Mouse (Mus musculus) limb, embryonic 10.5 days (tissue): ENCODE measurements around the gene Hepacam2. TPM values are rescaled to one million over a fixed set of nuclear protein-coding genes. Genes with fewer than 3 reads are reported as not detected.
"Not testable (repeated sequence)": the region's sequence is repeated elsewhere in the genome, so short reads cannot be mapped to it uniquely, and the experiment has no call there.

Experiments
- DNase-seq: peaks from one replicate; pipeline ENCODE4 v3.0.0-alpha.2; 2017; ENCODE audit warnings: low spot score
- H3K27ac ChIP-seq: fragments of 300-500 bp; sonication (generic); 2 replicates; pipeline ENCODE4 v1.5.1; 2016; ENCODE audit warnings: mild to moderate bottlenecking
- H3K27me3 ChIP-seq: fragments of 300-500 bp; sonication (generic); 2 replicates; pipeline ENCODE4 v1.6.1; 2016; ENCODE audit warnings: low read depth, mild to moderate bottlenecking; ENCODE audit not compliant: poor library complexity, severe bottlenecking
- H3K36me3 ChIP-seq: fragments of 300-500 bp; sonication (generic); 2 replicates; pipeline ENCODE4 v1.6.1; 2016; ENCODE audit warnings: mild to moderate bottlenecking, moderate library complexity
- H3K4me1 ChIP-seq: fragments of 300-500 bp; sonication (generic); 2 replicates; pipeline ENCODE4 v1.6.1; 2016
- H3K4me3 ChIP-seq: fragments of 300-500 bp; sonication (generic); 2 replicates; pipeline ENCODE4 v1.5.1; 2016; ENCODE audit warnings: mild to moderate bottlenecking, moderate library complexity
- H3K9me3 ChIP-seq: fragments of 300-500 bp; sonication (generic); replicated peaks from 2 replicates; pipeline ENCODE4 v1.6.1; 2016; ENCODE audit warnings: mild to moderate bottlenecking
- WGBS: fragments of 180-500 bp; shearing (Covaris S2); methylation state at CpG from one replicate; pipeline ENCODE4 v1.1.7; 2016; 5-methylcytosine and 5-hydroxymethylcytosine counted together
- polyA plus RNA-seq: library from polyadenylated mRNA; unstranded; fragments of >200 nt; fragmentation: Nextera tagmentation; extraction: Ambion mirVana; gene quantifications from 2 replicates; pipeline ENCODE4 v1.2.1, GENCODE M21; 2016

Hepacam2 gene
- polyA plus RNA-seq, 1 experiment from 2014 or later, result 0.19 TPM

DNA sequence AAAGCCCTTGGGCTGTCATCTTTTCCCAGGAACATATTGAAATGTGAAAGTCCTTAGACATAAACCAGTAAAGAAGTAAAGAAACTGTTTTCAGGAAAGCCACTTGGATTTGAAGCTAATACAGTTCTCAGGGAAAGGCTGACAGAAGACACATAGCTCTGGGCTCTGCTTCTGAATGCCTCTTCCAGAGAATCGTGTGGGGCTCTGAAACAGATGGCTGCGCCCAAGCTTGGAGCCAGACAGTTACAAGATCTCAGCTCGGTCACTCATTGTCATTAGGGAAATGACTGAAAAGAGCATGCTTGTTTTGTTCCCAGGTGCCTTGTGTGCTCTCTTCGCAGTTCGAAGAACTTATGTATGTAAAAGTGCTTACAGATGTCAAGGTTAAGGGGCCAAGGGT is 43.7 kb downstream of the Hepacam2 start:
- H3K9me3 ChIP-seq, result no peaks in the 10 kb centered on the region
- no peak for DNase-seq
- H3K36me3 ChIP-seq, result no peaks in the 10 kb centered on the region
- H3K27ac ChIP-seq, result no peak overlapping the region
- WGBS, result 50% methylated on average over 5 of the region's 5 CpGs
- H3K4me1 ChIP-seq, result peaks cover 2% of the 10 kb centered on the region; the same call in 1 of the 2 replicates
- no peaks in the 10 kb centered on the region for H3K27me3 ChIP-seq
- no peak overlapping the region for H3K4me3 ChIP-seq

- peak; percentile 66 for DNase-seq
- Histone ChIP-seq H3K9me3 (no peaks in the 10 kb centered on the region), H3K4me1 (no peaks in the 10 kb centered on the region), H3K4me3 (no peak overlapping the region), H3K36me3 (no peaks in the 10 kb centered on the region), H3K27ac (no peak overlapping the region), H3K27me3 (no peaks in the 10 kb centered on the region)
- WGBS, result 10% methylated on average over 5 of the region's 5 CpGs
These were observed 50.7 kb downstream of the Hepacam2 start for GRCm38 (mm10) chr6:3447404-3447803.

DNA sequence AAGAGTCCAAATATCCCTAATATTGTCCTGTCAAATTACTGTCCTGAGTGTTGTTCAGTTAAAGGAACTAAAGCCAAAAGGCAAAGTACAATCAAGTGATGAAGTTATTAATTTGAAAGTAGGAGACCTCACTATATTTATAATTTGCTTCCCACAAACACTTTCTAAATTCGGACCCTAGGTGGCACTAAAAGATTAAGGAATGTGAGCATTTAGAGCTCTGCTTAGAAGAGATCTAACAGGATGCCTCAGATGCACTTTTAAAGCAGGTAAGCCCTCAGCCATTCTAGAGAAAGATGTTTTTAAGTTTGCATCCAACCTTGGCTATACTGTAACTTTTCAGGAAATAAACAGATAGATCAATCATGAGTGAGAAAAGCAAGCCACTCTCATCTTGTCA is 54.2 kb downstream of the Hepacam2 start:
- DNase-seq, result no peak
- Histone ChIP-seq H3K27ac (no peak overlapping the region), H3K36me3 (no peaks in the 10 kb centered on the region), H3K27me3 (no peaks in the 10 kb centered on the region), H3K9me3 (no peaks in the 10 kb centered on the region), H3K4me1 (no peaks in the 10 kb centered on the region), H3K4me3 (no peak overlapping the region)
- WGBS, result 26% methylated on average over 1 of the region's 1 CpGs

- no peak overlapping the region for H3K27ac ChIP-seq
- H3K9me3 ChIP-seq, result 0 out of 2 replicates have a peak, but pooled peaks cover 2% of the 10 kb centered on the region
- no peaks in the 10 kb centered on the region for H3K27me3 ChIP-seq
- H3K4me3 ChIP-seq, result no peak overlapping the region
- no peaks in the 10 kb centered on the region for H3K4me1 ChIP-seq
- no peak for DNase-seq
- no peaks in the 10 kb centered on the region for H3K36me3 ChIP-seq
These were observed 62.0 kb downstream of the Hepacam2 start for GRCm38 (mm10) chr6:3436087-3436486.

DNA sequence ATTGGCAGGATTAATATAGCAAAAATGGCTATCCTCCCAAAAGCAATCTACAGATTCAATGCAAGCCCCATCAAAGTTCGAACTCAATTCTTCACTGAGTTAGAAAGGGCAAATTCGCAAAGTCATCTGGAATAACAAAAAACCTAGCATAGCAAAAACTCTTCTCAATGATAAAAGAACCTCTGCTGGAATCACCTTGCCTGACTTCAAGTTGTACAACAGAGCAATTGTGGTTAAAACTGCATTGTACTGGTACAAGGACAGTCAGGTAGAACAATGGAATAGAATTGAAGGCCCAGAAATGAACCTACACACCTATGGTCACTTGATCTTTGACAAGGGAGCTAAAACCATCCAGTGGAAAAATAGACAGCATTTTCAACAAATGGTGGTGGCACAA is 67.1 kb downstream of the Hepacam2 start:
- not testable (repeated sequence) for H3K9me3 ChIP-seq
- 85% methylated on average over 2 of the region's 2 CpGs for WGBS

DNA sequence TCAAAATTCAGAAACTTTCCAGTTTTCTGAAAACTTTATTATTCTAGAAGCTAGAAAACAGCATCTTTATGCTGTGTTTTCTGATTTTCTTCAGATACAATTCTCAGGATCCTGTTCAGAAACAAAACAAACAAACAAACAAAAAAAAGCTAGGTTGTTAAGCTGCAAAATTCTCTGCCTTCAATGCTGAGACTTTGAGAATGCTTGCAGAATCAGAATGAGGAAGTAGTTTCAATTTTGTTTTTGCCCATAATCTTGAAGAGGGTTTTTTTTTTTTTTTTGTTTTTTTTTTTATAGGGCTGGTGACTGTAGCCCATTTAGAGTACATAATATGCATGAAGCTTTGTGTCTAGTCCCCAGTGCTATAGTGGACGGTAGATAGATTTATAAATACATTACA is 71.1 kb downstream of the Hepacam2 start:
- DNase-seq, result no peak
- H3K27ac ChIP-seq, result no peak overlapping the region
- H3K36me3 ChIP-seq, result no peaks in the 10 kb centered on the region
- no peaks in the 10 kb centered on the region for H3K9me3 ChIP-seq
- WGBS, result 94% methylated on average over 1 of the region's 1 CpGs
- H3K4me3 ChIP-seq, result no peak overlapping the region
- no peaks in the 10 kb centered on the region for H3K4me1 ChIP-seq
- H3K27me3 ChIP-seq, result no peaks in the 10 kb centered on the region

More for the DNA sequence above, 67.1 kb downstream of the Hepacam2 start:
- not testable (repeated sequence) for H3K27me3 ChIP-seq, H3K27ac ChIP-seq, H3K4me3 ChIP-seq, H3K36me3 ChIP-seq, DNase-seq, H3K4me1 ChIP-seq

- H3K36me3 ChIP-seq, H3K27ac ChIP-seq, H3K9me3 ChIP-seq, H3K4me1 ChIP-seq, DNase-seq, H3K4me3 ChIP-seq, H3K27me3 ChIP-seq: not testable (repeated sequence)
These were observed 72.8 kb downstream of the Hepacam2 start for GRCm38 (mm10) chr6:3425333-3425732.

- not testable (repeated sequence) for H3K4me3 ChIP-seq, H3K27ac ChIP-seq, H3K4me1 ChIP-seq, DNase-seq, H3K9me3 ChIP-seq, H3K36me3 ChIP-seq, H3K27me3 ChIP-seq
- 43% methylated on average over 1 of the region's 4 CpGs for WGBS
These were observed 73.4 kb downstream of the Hepacam2 start for GRCm38 (mm10) chr6:3424613-3425277.

Other genes starting within 250 kb of the Hepacam2 start
- gene Samd9l, start 98.7 kb downstream of the Hepacam2 start, polyA plus RNA-seq, result 0.05 and 0.11 TPM in 2 replicates
- gene Vps50, start 84 bp upstream of the Hepacam2 start, polyA plus RNA-seq, result 32.9 and 33.0 TPM in 2 replicates